Mouse (Mus musculus) forebrain, embryonic 12.5 days (tissue): ENCODE results near the gene G6pc2. TPM values are rescaled to one million over a fixed set of nuclear protein-coding genes. Genes with fewer than 3 reads are reported as not detected.

Experiments
- ATAC-seq: fragments of 200-750 bp; cut with Nextera tagmentation; 2 replicates; pipeline ENCODE4 v1.8.0; 2017; ENCODE audit warnings: moderate TSS enrichment; ENCODE audit not compliant: low FRiP score
- H3K27ac ChIP-seq: fragments of 300-500 bp; sonication (generic); 2 replicates; pipeline ENCODE4 v1.5.1; 2016; ENCODE audit warnings: mild to moderate bottlenecking
- H3K27me3 ChIP-seq: fragments of 300-500 bp; sonication (generic); 2 replicates; pipeline ENCODE4 v1.6.1; 2016; ENCODE audit warnings: mild to moderate bottlenecking
- H3K36me3 ChIP-seq: fragments of 300-500 bp; sonication (generic); replicated peaks from 2 replicates; pipeline ENCODE4 v1.6.1; 2016; ENCODE audit warnings: mild to moderate bottlenecking
- H3K4me1 ChIP-seq: fragments of 300-500 bp; sonication (generic); 2 replicates; pipeline ENCODE4 v1.6.1; 2016
- H3K4me2 ChIP-seq: fragments of 300-500 bp; sonication (generic); 2 replicates; pipeline ENCODE4 v1.6.1; 2016; ENCODE audit warnings: mild to moderate bottlenecking, moderate library complexity
- H3K4me3 ChIP-seq: fragments of 300-500 bp; sonication (generic); replicated peaks from 2 replicates; pipeline ENCODE4 v1.5.1; 2016; ENCODE audit warnings: mild to moderate bottlenecking
- H3K9ac ChIP-seq: fragments of 300-500 bp; sonication (generic); 2 replicates; pipeline ENCODE4 v1.6.1; 2016; ENCODE audit warnings: mild to moderate bottlenecking
- H3K9me3 ChIP-seq: fragments of 300-500 bp; sonication (generic); 2 replicates; pipeline ENCODE4 v1.6.1; 2016
- WGBS: fragments of 180-500 bp; shearing (Covaris S2); methylation state at CpG from one replicate; pipeline ENCODE4 v1.1.7; 2016; 5-methylcytosine and 5-hydroxymethylcytosine counted together
- polyA plus RNA-seq: library from polyadenylated mRNA; unstranded; fragments of >200 nt; fragmentation: Nextera tagmentation; extraction: Ambion mirVana; gene quantifications from 2 replicates; pipeline ENCODE4 v1.2.1, GENCODE M21; 2016

The G6pc2 gene
- not detected in 2 replicates for polyA plus RNA-seq

DNA sequence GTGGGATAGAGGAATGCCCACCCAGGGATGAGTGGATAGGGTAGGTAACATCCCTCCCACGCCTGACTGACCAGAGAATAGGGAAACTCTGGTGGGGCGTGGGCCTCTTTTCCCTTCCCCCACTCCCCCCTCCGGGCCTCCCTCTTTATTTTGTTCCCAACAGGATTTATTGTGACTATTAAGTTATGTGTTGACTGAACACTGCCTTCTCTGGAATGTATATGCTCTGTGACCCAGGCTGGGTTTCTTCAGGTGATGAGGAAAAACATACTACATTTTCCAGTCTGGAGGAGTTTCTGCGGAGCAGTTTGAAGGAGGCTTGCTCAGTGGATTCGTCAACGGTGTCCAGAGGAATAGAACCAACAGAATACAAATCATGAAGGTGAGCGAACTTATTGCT, at the start of gene G6pc2:
Gene G6pc2 (plus strand): TSS at position 301 of the 400 bp plus-strand sequence.
- no peaks in the 10 kb centered on the region for H3K27me3 ChIP-seq
- no peak within 1 kb of the TSS for H3K4me2 ChIP-seq
- 84% methylated on average over 7 of the region's 7 CpGs for WGBS
- H3K4me3 ChIP-seq = no peak within 1 kb of the TSS
- no peak for ATAC-seq
- H3K4me1 ChIP-seq = no peaks in the 10 kb centered on the region
- H3K27ac ChIP-seq = no peak within 1 kb of the TSS
- no peaks in the 10 kb centered on the region for H3K36me3 ChIP-seq
- no peak within 1 kb of the TSS for H3K9ac ChIP-seq
- no peaks in the 10 kb centered on the region for H3K9me3 ChIP-seq

GRCm38 (mm10) chr2:69170395-69171077, 40.3 kb upstream of the G6pc2 start:
- Histone ChIP-seq H3K36me3 (no peaks in the 10 kb centered on the region), H3K4me1 (no peaks in the 10 kb centered on the region), H3K9ac (no peak overlapping the region), H3K9me3 (peaks cover 6% of the 10 kb centered on the region; the same call in 1 of the 2 replicates), H3K4me2 (no peak overlapping the region), H3K4me3 (no peak overlapping the region), H3K27ac (no peak overlapping the region), H3K27me3 (no peaks in the 10 kb centered on the region)
- no peak for ATAC-seq
- WGBS = 83% methylated on average over 9 of the region's 9 CpGs

- H3K4me3 ChIP-seq = no peak overlapping the region
- H3K27me3 ChIP-seq = no peaks in the 10 kb centered on the region
- no peak overlapping the region for H3K9ac ChIP-seq
- peaks cover 6% of the 10 kb centered on the region; the same call in 1 of the 2 replicates for H3K9me3 ChIP-seq
- no peaks in the 10 kb centered on the region for H3K4me1 ChIP-seq
- WGBS = 92% methylated on average over 5 of the region's 5 CpGs
- no peak overlapping the region for H3K4me2 ChIP-seq
- no peaks in the 10 kb centered on the region for H3K36me3 ChIP-seq
- ATAC-seq = no peak
- H3K27ac ChIP-seq = no peak overlapping the region
Observed at GRCm38 (mm10) chr2:69175296-69175695, 35.6 kb upstream of the G6pc2 start.

DNA sequence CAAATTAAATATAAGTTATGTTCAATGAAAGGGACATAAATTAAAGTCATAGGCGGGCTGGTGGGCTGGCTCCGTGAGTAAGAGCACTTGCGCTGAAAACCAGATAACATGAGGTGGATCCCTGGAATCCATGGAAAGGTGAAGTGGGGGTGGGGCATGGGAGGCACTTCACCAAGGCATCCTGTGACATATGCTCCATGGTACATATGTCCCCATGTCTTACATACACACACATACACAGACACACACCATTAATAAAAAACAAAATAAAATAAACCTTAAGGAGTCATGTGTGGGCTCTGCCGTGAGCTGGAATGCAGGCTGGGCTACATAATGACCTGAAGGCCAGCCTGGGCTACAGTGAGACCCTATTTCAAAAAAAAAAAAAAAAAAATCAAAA, 31.2 kb upstream of the G6pc2 start:
- H3K27ac ChIP-seq = no peak overlapping the region
- H3K27me3 ChIP-seq = no peaks in the 10 kb centered on the region
- no peak overlapping the region for H3K4me2 ChIP-seq
- H3K9ac ChIP-seq = no peak overlapping the region
- WGBS = 89% methylated on average over 4 of the region's 4 CpGs
- no peaks in the 10 kb centered on the region for H3K36me3 ChIP-seq
- no peak for ATAC-seq
- no peaks in the 10 kb centered on the region for H3K9me3 ChIP-seq
- H3K4me3 ChIP-seq = no peak overlapping the region
- H3K4me1 ChIP-seq = no peaks in the 10 kb centered on the region

- ATAC-seq = no peak
- Histone ChIP-seq H3K36me3 (peaks cover 7% of the 10 kb centered on the region), H3K4me3 (no peak overlapping the region), H3K4me1 (peaks cover 4% of the 10 kb centered on the region; the same call in 1 of the 2 replicates), H3K27ac (no peak overlapping the region), H3K4me2 (no peak overlapping the region), H3K9me3 (no peaks in the 10 kb centered on the region), H3K27me3 (no peaks in the 10 kb centered on the region), H3K9ac (no peak overlapping the region)
- 88% methylated on average over 2 of the region's 2 CpGs for WGBS
Observed at GRCm38 (mm10) chr2:69187990-69188389, 22.9 kb upstream of the G6pc2 start.

DNA sequence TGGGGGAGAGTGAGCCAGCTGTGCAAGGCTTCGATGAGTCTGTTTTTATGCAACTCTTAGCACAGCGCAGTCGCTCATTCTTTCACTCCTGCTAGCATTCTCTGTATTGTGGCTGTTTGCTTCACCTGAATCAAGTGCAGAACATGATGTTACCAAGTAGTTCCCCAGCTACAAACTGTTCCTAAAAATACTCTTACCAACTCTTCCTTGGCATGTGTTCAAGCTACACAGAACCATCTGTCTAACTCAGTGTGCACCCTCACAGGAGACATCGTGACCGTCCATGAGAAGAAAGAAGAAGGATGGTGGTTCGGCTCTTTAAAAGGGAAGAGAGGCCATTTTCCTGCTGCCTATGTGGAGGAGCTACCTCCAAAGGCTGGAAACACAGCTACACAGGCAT, 22.1 kb upstream of the G6pc2 start:
- H3K36me3 ChIP-seq = peaks cover 14% of the 10 kb centered on the region
- H3K9ac ChIP-seq = no peak overlapping the region
- no peaks in the 10 kb centered on the region for H3K9me3 ChIP-seq
- no peak overlapping the region for H3K4me2 ChIP-seq
- 92% methylated on average over 6 of the region's 6 CpGs for WGBS
- H3K27ac ChIP-seq = no peak overlapping the region
- no peak overlapping the region for H3K4me3 ChIP-seq
- peaks cover 4% of the 10 kb centered on the region; the same call in 1 of the 2 replicates for H3K4me1 ChIP-seq
- ATAC-seq = no peak
- no peaks in the 10 kb centered on the region for H3K27me3 ChIP-seq

DNA sequence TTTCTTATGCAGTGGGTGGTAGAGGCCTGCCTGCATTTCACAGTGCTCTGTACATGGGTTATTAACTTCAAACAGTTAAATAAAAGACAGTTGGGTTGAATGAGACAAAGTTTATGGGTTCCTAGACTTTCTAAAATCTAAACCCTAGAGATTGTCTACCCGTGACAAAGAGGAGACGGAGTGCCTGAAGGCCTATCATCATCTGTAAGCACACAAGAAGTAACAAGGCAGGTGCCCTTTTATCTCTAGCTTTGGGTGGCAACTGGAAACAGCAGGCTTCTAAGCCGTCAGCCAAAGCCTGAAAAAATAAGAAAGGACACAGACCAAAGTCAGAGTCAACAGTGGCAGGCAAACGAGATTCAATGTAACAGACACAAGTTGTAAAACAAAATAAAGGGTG, 21.7 kb upstream of the G6pc2 start:
- Histone ChIP-seq H3K4me3 (no peak overlapping the region), H3K27me3 (no peaks in the 10 kb centered on the region), H3K4me2 (no peak overlapping the region), H3K27ac (no peak overlapping the region), H3K9me3 (no peaks in the 10 kb centered on the region), H3K36me3 (peaks cover 19% of the 10 kb centered on the region), H3K4me1 (peaks cover 4% of the 10 kb centered on the region; the same call in 1 of the 2 replicates), H3K9ac (no peak overlapping the region)
- no peak for ATAC-seq
- 75% methylated on average over 4 of the region's 4 CpGs for WGBS

GRCm38 (mm10) chr2:69191059-69191458, 19.8 kb upstream of the G6pc2 start:
- Histone ChIP-seq H3K36me3 (peaks cover 28% of the 10 kb centered on the region), H3K9me3 (no peaks in the 10 kb centered on the region), H3K4me3 (no peak overlapping the region), H3K27ac (no peak overlapping the region), H3K4me2 (no peak overlapping the region), H3K27me3 (no peaks in the 10 kb centered on the region), H3K9ac (no peak overlapping the region), H3K4me1 (peaks cover 4% of the 10 kb centered on the region; the same call in 1 of the 2 replicates)
- ATAC-seq = no peak
- 89% methylated on average over 5 of the region's 5 CpGs for WGBS

GRCm38 (mm10) chr2:69193555-69193954, 17.3 kb upstream of the G6pc2 start:
- Histone ChIP-seq H3K4me3 (no peak overlapping the region), H3K4me1 (no peaks in the 10 kb centered on the region), H3K27ac (no peak overlapping the region), H3K36me3 (peaks cover 41% of the 10 kb centered on the region), H3K4me2 (no peak overlapping the region), H3K9ac (no peak overlapping the region), H3K9me3 (no peaks in the 10 kb centered on the region), H3K27me3 (no peaks in the 10 kb centered on the region)
- no peak for ATAC-seq
- 93% methylated on average over 5 of the region's 5 CpGs for WGBS

DNA sequence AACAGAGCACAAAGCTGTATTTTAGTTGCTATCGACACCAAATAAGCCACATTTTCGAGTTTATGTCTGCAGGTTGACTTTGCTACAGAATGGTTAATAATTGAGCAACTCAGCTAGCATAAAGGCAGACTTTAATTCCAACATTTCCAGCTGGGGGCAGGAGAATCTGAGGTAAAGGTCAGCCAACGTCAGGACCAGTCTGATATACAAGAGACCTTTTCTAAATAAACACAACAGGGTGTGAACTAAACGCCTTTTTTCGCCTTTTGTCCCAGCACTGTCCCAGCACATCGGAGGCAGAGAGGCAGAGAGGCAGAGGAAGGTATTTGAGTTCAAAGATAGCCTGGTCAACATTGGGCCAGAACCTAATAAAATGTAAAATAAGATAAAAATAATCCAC, 5.7 kb upstream of the G6pc2 start:
- Histone ChIP-seq H3K4me2 (peak overlapping the region; percentile 77), H3K9ac (peak overlapping the region; percentile 77), H3K27me3 (no peaks in the 10 kb centered on the region), H3K9me3 (no peaks in the 10 kb centered on the region), H3K27ac (no peak overlapping the region), H3K36me3 (peaks cover 18% of the 10 kb centered on the region), H3K4me3 (peak overlapping the region; percentile 89), H3K4me1 (peaks cover 12% of the 10 kb centered on the region)
- 20% methylated on average over 6 of the region's 6 CpGs for WGBS
- ATAC-seq = no peak

DNA sequence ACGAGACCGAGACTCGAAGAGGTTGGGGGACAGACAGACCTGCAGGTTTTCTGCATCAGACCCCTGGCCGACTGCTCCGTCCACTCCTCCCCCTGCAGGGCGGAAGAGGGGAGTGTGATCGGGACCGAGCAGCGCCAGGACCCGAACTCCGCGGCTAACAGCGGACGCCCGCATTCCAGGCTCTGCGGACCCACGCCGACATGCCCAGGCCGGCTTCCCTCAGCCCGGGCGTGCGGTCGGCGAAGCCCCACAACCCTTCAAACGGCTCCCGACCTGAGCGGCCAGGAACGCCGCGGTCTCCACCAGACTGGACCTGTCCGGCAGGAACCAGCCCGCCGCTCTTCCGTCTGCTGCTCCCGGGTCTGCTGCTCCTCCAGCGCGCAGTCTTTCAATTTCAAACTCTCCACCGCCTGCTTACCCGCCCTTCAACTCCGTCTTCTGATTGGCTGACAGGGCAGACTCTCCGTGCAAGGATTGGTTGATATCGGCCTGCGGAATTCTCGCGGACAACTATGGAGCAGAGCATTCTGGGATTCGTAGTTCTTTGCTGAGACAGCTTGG, 5.0 kb upstream of the G6pc2 start, which contains the start of gene Spc25:
Gene Spc25 (minus strand): TSS at position 404 of the 561 bp plus-strand sequence.
- under 1% methylated on average over 46 of the region's 46 CpGs for WGBS
- H3K36me3 ChIP-seq = peaks cover 16% of the 10 kb centered on the region
- peaks cover 12% of the 10 kb centered on the region for H3K4me1 ChIP-seq
- H3K9me3 ChIP-seq = no peaks in the 10 kb centered on the region
- H3K4me2 ChIP-seq = peak within 1 kb of the TSS; percentile 77
- peak; percentile 100 for ATAC-seq
- no peaks in the 10 kb centered on the region for H3K27me3 ChIP-seq
- H3K9ac ChIP-seq = peak within 1 kb of the TSS; percentile 77
- H3K4me3 ChIP-seq = peak within 1 kb of the TSS; percentile 89
- H3K27ac ChIP-seq = peak within 1 kb of the TSS; percentile 81

DNA sequence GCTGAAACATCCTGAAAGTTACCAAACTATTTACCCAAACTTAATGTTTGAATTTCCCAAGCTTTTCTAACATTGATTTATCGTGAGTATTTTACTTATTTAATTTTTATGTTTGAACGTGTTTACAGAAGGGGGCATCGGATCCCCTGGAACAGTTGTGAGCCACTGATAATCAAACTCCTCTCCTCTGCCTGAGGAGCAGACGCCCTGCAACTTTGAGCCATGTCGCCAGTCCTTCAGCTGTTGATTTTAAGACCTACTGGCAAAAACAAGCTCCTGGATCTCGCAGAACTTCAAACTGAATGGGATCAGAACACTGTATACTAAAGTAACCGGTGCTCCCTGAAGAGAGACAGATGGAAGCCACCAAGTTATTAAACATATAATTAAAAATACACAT, 4.3 kb upstream of the G6pc2 start:
- no peak overlapping the region for H3K9ac ChIP-seq
- H3K27me3 ChIP-seq = no peaks in the 10 kb centered on the region
- peak overlapping the region; percentile 19; the same call in 1 of the 2 replicates for H3K4me2 ChIP-seq
- peaks cover 12% of the 10 kb centered on the region for H3K4me1 ChIP-seq
- WGBS = 32% methylated on average over 7 of the region's 7 CpGs
- no peak overlapping the region for H3K27ac ChIP-seq
- peaks cover 10% of the 10 kb centered on the region for H3K36me3 ChIP-seq
- H3K4me3 ChIP-seq = 0 out of 2 replicates have a peak overlapping the region, but pooled peaks have one; percentile 89
- no peak for ATAC-seq
- H3K9me3 ChIP-seq = no peaks in the 10 kb centered on the region

DNA sequence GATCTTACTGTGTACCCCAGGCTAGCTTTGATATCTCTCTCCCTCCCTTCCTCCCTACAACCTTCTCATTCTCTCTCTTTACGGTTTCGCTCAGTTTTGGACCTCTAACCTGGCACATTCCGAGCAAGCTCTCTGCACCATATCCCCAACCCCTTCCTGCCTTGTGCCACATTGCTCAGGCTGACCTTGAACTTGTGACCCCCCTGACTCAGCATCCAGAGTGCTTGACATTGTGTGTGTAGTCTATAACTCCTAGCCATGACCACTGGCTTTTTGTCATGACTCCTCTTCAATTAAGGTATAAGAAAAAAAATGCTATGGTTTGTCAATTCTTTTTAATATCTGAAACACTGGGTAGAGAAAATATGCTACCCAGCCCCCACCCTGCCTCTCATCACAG, 1.2 kb upstream of the G6pc2 start:
- H3K9me3 ChIP-seq = no peaks in the 10 kb centered on the region
- 97% methylated on average over 3 of the region's 3 CpGs for WGBS
- ATAC-seq = no peak
- H3K4me1 ChIP-seq = peaks cover 10% of the 10 kb centered on the region
- H3K9ac ChIP-seq = no peak overlapping the region
- no peak overlapping the region for H3K27ac ChIP-seq
- no peaks in the 10 kb centered on the region for H3K36me3 ChIP-seq
- H3K4me3 ChIP-seq = no peak overlapping the region
- no peak overlapping the region for H3K4me2 ChIP-seq
- H3K27me3 ChIP-seq = no peaks in the 10 kb centered on the region
